Mouse (Mus musculus) CH12.LX (cell line): ENCODE data around the gene Kdelr1.

ENCODE experiments used
- CHD1 ChIP-seq: IDR thresholded peaks from 2 replicates; pipeline ENCODE4 v1.6.1; 2012; ENCODE audit warnings: low read depth, low read length, improper control_type of control experiment, inconsistent platforms
- CHD2 ChIP-seq: IDR thresholded peaks from 2 replicates; pipeline ENCODE4 v1.6.1; 2011; ENCODE audit warnings: low read length, improper control_type of control experiment
- CTCF ChIP-seq, 2 experiments: IDR thresholded peaks in 1 of 2; conservative IDR thresholded peaks in 1 of 2; 2 replicates each; pipeline ENCODE4 v1.5.1; 2011 to 2012; ENCODE audit warnings: low read depth in 2 of 2, low read length in 2 of 2, improper control_type of control experiment in 1 of 2, inconsistent platforms in 1 of 2, mild to moderate bottlenecking in 1 of 2, moderate library complexity in 1 of 2
- EP300 ChIP-seq: IDR thresholded peaks from 2 replicates; pipeline ENCODE4 v1.6.1; 2011; ENCODE audit warnings: low read length, improper control_type of control experiment
- KAT2A ChIP-seq: IDR thresholded peaks from 2 replicates; pipeline ENCODE4 v1.6.1; 2012; ENCODE audit warnings: low read length, improper control_type of control experiment, inconsistent platforms; ENCODE audit not compliant: insufficient replicate concordance
- MEF2A ChIP-seq: IDR thresholded peaks from 2 replicates; pipeline ENCODE4 v1.6.1; 2014; ENCODE audit warnings: low read depth, mild to moderate bottlenecking, inconsistent platforms, low read length, improper control_type of control experiment, borderline replicate concordance
- MYC ChIP-seq: IDR thresholded peaks from 2 replicates; pipeline ENCODE4 v1.6.1; 2011; ENCODE audit warnings: low read depth, mild to moderate bottlenecking, improper control_type of control experiment, low read length
- POLR2A ChIP-seq: IDR thresholded peaks from 2 replicates; pipeline ENCODE4 v1.6.1; 2011; ENCODE audit warnings: low read depth, mild to moderate bottlenecking, improper control_type of control experiment, low read length
- RAD21 ChIP-seq: IDR thresholded peaks from 2 replicates; pipeline ENCODE4 v1.6.1; 2011; ENCODE audit warnings: low read depth, mild to moderate bottlenecking, low read length, improper control_type of control experiment, moderate library complexity
- TCF12 ChIP-seq: IDR thresholded peaks from 2 replicates; pipeline ENCODE4 v1.6.1; 2014; ENCODE audit warnings: low read depth, mild to moderate bottlenecking, inconsistent platforms, low read length, improper control_type of control experiment
- ZC3H11A ChIP-seq: IDR thresholded peaks from 2 replicates; pipeline ENCODE4 v1.6.1; 2012; ENCODE audit warnings: low read depth, mild to moderate bottlenecking, inconsistent platforms, low read length, improper control_type of control experiment
- ZNF384 ChIP-seq: IDR thresholded peaks from 2 replicates; pipeline ENCODE4 v1.6.1; 2012; ENCODE audit warnings: low read depth, low read length, improper control_type of control experiment, inconsistent platforms

DNA sequence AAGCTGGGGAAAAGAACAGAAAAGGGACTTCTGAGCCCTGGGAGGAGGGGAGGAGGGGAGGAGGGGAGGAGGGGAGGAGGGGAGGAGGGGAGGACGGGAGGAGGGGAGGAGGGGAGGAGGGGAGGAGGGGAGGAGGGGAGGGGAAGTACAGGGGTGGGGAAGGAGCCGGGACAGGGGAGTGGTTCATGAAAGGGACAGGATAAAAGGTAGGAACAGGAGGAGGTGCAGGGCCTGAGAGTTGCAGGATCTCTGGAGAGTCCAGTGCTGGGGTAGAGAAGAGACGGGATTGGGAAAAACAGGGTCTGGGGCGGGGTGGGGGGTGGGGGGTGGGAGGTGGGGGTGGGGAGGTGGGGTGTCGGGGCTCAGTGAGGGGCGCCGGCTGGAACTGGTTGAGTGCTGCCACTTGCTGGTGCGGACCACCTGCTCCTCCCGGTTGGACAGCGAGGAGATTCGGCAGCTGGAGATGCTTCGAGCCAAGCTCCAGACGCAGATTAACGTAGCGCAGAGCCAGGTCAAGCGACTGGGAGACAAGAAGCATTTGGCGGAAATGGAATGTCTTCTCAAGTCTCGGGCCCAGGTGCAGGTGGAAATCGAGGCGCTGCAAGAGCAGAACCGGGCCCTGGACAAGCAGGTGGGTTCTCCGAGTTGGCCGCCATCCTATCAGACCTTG lies 56.2 kb downstream of the Kdelr1 start:
- TF ChIP-seq CTCF (conservative IDR thresholded peaks at IDR 0.05 in 1 of 2, IDR thresholded peaks at IDR 0.05 in 1 of 2; ENCODE audit: low read depth in 2 of 2, low read length in 2 of 2) (no peak), CHD1 (no peak), MEF2A (no peak), TCF12 (no peak), ZC3H11A (no peak), MYC (no peak), RAD21 (no peak), ZNF384 (no peak), KAT2A (no peak), POLR2A (no peak), EP300 (no peak), CHD2 (no peak)
